Mouse (Mus musculus) hindbrain, embryonic 14.5 days (tissue): ENCODE measurements around the gene Mapk1ip1l. TPM values are rescaled to one million over a fixed set of nuclear protein-coding genes. Genes with fewer than 3 reads are reported as not detected.

Experiments
- ATAC-seq: fragments of 200-750 bp; cut with Nextera tagmentation; 2 replicates; pipeline ENCODE4 v1.8.0; 2017; ENCODE audit warnings: moderate number of reproducible peaks, mild to moderate bottlenecking, moderate TSS enrichment, moderate library complexity; ENCODE audit not compliant: low FRiP score
- DNase-seq: peaks from one replicate; pipeline ENCODE4 v3.0.0-alpha.2; 2015; ENCODE audit warnings: low spot score
- H3K27ac ChIP-seq: fragments of 300-500 bp; sonication (generic); 2 replicates; pipeline ENCODE4 v1.5.1; 2014; ENCODE audit warnings: mild to moderate bottlenecking, moderate library complexity
- H3K27me3 ChIP-seq: fragments of 300-500 bp; sonication (generic); 2 replicates; pipeline ENCODE4 v1.6.1; 2014; ENCODE audit warnings: mild to moderate bottlenecking, low read length, mixed read lengths; ENCODE audit not compliant: control insufficient read depth, insufficient read depth
- H3K36me3 ChIP-seq: fragments of 300-500 bp; sonication (generic); replicated peaks from 2 replicates; pipeline ENCODE4 v1.6.1; 2014; ENCODE audit not compliant: control insufficient read depth, insufficient read depth
- H3K4me1 ChIP-seq: fragments of 300-500 bp; sonication (generic); replicated peaks from 2 replicates; pipeline ENCODE4 v1.6.1; 2014; ENCODE audit warnings: antibody characterized with exemption, low read length, mixed read lengths; ENCODE audit not compliant: control insufficient read depth, insufficient read depth
- H3K4me2 ChIP-seq: fragments of 300-500 bp; sonication (generic); replicated peaks from 2 replicates; pipeline ENCODE4 v1.6.1; 2014; ENCODE audit warnings: mild to moderate bottlenecking, moderate library complexity
- H3K4me3 ChIP-seq: fragments of 300-500 bp; sonication (generic); replicated peaks from 2 replicates; pipeline ENCODE4 v1.5.1; 2014; ENCODE audit warnings: mild to moderate bottlenecking, low read length
- H3K9ac ChIP-seq: fragments of 300-500 bp; sonication (generic); 2 replicates; pipeline ENCODE4 v1.6.1; 2014
- H3K9me3 ChIP-seq: fragments of 300-500 bp; sonication (generic); 2 replicates; pipeline ENCODE4 v1.6.1; 2016; ENCODE audit warnings: low read length; ENCODE audit not compliant: control insufficient read depth
- WGBS: fragments of 180-500 bp; shearing (Covaris S2); extraction: QIAGEN DNeasy Blood & Tissue Kit; methylation state at CpG from one replicate; pipeline ENCODE4 v1.1.7; 2014; 5-methylcytosine and 5-hydroxymethylcytosine counted together
- polyA plus RNA-seq: library from polyadenylated mRNA; unstranded; fragments of >200 nt; fragmentation: Nextera tagmentation; extraction: Ambion mirVana; gene quantifications from 2 replicates; pipeline ENCODE4 v1.2.1, GENCODE M21; 2014

Gene Mapk1ip1l
- polyA plus RNA-seq, 1 experiment from 2014 or later, result 52.0 TPM

DNA sequence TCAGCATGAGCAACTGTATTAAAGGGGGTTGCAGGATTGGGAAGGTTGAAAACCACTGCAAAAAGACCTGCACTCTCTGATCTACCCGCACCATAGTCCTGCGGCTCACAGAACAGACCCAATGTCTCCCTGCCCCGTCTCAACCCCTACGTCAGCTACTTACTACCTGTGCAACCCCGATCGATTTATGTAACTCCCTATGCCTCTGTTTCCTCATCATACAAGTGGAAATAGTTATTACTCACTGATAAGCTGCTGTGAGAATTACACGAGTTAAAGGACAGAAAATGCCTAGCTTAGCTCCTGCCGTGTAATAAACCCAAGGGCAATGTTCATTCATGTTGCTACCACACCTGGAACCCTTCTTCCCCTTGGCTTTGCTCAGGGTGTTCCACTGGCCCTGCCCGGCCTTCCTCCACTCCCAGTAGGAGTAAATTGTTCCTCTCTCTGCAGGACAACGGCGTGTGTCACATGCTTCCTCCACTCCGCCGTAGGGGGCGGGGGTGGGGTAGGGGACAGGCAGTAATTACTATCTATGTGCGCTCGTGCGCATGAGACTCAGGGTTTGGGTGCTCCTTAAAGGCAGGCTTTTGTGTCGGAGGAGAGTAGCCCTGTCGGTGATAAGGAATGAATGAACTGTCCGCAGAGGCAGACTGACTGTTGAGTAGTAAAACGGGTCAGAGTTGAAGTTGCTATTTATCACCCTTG is 66.8 kb downstream of the Mapk1ip1l start:
- peak overlapping the region; percentile 41 for H3K4me2 ChIP-seq
- no peaks in the 10 kb centered on the region for H3K36me3 ChIP-seq
- no peaks in the 10 kb centered on the region for H3K9me3 ChIP-seq
- WGBS, result 39% methylated on average over 21 of the region's 21 CpGs
- 0 out of 2 replicates have a peak, but pooled peaks cover 3% of the 10 kb centered on the region for H3K4me1 ChIP-seq
- DNase-seq (no peak), ATAC-seq (no peak)
- H3K27ac ChIP-seq, result no peak overlapping the region
- no peak overlapping the region for H3K9ac ChIP-seq
- no peak overlapping the region for H3K4me3 ChIP-seq
- H3K27me3 ChIP-seq, result no peaks in the 10 kb centered on the region

DNA sequence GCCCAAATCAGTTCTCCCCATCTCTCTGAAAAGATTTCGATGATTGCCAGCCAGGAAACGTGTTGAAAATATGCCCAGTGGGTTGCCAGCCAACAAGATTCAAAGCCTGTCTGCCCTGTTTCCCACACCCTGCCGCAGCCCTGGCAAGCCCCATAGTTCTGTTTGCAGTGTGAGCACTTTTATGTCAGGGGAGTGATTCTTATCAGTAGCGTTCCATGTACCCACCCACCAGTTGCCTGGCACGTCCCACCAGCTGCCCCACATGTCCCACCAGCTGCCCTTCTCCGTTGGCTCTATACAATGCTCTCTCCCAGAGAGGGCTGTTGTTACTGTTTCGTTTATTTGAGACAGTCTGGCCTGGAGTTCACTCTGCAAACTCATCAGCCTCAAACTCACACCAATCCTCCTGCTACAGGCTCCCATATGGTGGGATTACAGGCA is 68.8 kb downstream of the Mapk1ip1l start:
- WGBS, result 45% methylated on average over 7 of the region's 7 CpGs
- no peak overlapping the region for H3K9ac ChIP-seq
- H3K4me3 ChIP-seq, result no peak overlapping the region
- H3K36me3 ChIP-seq, result no peaks in the 10 kb centered on the region
- DNase-seq, result peak; percentile 56
- ATAC-seq, result peak; percentile 65
- no peaks in the 10 kb centered on the region for H3K9me3 ChIP-seq
- H3K4me2 ChIP-seq, result no peak overlapping the region
- no peaks in the 10 kb centered on the region for H3K27me3 ChIP-seq
- peak overlapping the region; percentile 44; the same call in 1 of the 2 replicates for H3K27ac ChIP-seq
- 0 out of 2 replicates have a peak, but pooled peaks cover 3% of the 10 kb centered on the region for H3K4me1 ChIP-seq

DNA sequence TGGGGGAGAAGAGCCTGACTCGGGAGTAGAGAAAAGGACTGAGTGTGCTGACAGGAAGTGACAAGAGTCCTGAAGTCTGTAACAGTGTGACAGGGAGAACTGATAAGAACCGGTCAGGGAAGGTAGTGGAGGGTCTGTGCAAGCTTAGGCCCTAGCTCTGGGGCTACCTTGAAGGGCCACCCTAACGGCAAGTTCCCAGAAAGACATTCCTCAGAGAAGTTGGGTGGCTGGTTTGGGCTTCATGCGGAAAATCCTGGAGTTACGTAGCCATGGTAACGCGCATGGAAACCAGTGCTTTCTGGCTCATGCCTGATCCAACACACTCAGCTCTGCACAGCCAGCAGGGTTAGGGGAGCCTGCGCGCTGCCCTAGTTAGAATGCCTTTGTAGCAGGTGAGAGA is 69.4 kb downstream of the Mapk1ip1l start, which contains the start of gene Lgals3:
Gene Lgals3, plus strand, starts transcription at position 291 of the 400 bp plus-strand sequence.
- Histone ChIP-seq H3K4me2 (peak within 1 kb of the TSS; percentile 33), H3K36me3 (no peaks in the 10 kb centered on the region), H3K9ac (no peak within 1 kb of the TSS; the same call in 1 of the 2 replicates), H3K9me3 (no peaks in the 10 kb centered on the region), H3K4me3 (no peak within 1 kb of the TSS), H3K27me3 (0 out of 2 replicates have a peak, but pooled peaks cover under 1% of the 10 kb centered on the region), H3K4me1 (0 out of 2 replicates have a peak, but pooled peaks cover 3% of the 10 kb centered on the region), H3K27ac (peak within 1 kb of the TSS; percentile 44)
- WGBS, result 34% methylated on average over 9 of the region's 9 CpGs
- ATAC-seq (peak; percentile 87), DNase-seq (peak; percentile 79)

DNA sequence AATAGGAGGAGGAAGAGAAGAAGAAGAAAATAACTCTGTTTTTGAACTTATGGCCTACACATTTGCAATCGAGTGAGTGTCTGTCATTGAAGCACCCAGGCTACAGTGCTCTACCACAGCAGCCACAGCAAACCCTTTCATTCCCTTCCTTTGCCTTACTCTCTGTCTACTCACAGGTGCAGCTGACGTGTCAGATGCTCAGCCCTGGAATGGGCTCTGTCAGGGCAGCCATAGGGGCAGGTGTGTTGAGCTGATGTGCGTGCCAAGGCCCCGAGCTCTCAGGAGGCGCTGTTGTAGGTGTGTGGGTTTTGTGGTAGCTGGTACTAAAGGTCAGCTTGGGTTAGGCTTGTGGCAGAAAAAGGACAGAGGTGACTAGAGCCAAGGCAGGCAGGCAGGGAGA is 71.7 kb downstream of the Mapk1ip1l start:
- Histone ChIP-seq H3K9ac (no peak overlapping the region), H3K4me1 (peaks cover 10% of the 10 kb centered on the region), H3K27ac (no peak overlapping the region), H3K9me3 (no peaks in the 10 kb centered on the region), H3K27me3 (peaks cover 23% of the 10 kb centered on the region), H3K4me3 (no peak overlapping the region), H3K4me2 (no peak overlapping the region), H3K36me3 (no peaks in the 10 kb centered on the region)
- DNase-seq (no peak), ATAC-seq (no peak)
- 91% methylated on average over 5 of the region's 5 CpGs for WGBS

DNA sequence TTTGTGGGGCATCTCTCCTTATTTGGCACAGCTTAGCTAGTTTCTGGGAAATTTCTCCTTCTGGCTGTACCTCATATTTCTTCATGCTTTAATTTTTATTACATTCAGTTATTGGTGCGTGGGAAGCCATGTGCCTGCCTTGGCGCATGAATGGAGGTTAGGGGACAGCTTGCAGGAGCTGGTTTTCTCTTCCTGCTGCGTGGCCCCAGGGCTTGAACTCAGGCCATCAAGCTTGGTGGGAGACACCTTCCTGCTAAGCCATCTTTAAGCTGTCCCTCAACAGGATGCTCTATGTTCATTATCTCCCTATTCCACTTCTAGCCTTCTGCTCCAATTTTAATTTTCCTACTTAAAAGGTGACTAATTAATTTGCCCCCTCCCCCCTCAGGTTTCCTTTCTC is 72.7 kb downstream of the Mapk1ip1l start:
- Histone ChIP-seq H3K4me1 (peaks cover 8% of the 10 kb centered on the region), H3K4me2 (no peak overlapping the region), H3K9ac (no peak overlapping the region), H3K36me3 (no peaks in the 10 kb centered on the region), H3K27me3 (peaks cover 23% of the 10 kb centered on the region), H3K4me3 (no peak overlapping the region), H3K27ac (no peak overlapping the region), H3K9me3 (no peaks in the 10 kb centered on the region)
- ATAC-seq (no peak), DNase-seq (no peak)
- 86% methylated on average over 3 of the region's 3 CpGs for WGBS

DNA sequence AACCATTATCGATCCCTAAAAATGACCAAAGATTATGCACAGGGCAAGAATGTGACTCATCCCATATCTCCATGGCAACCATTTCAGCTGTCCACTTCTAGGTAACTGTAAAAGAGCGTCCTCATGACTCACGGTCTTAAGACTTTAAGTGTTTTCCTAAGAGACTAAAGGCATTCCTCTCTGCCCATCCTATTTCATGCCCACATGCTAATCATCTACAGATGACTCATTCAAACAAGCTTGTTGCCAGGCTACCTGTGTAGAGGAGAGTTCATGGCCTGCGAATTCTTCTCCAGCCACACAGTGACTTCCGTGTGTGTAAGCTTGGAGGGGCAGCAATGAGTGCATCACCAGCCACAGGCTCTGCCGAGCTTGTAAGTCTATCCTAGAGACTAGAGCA is 73.6 kb downstream of the Mapk1ip1l start:
- no peak for ATAC-seq
- H3K4me1 ChIP-seq, result peaks cover 8% of the 10 kb centered on the region
- H3K9me3 ChIP-seq, result no peaks in the 10 kb centered on the region
- H3K4me2 ChIP-seq, result no peak overlapping the region
- no peak overlapping the region for H3K4me3 ChIP-seq
- no peaks in the 10 kb centered on the region for H3K36me3 ChIP-seq
- DNase-seq, result no peak
- H3K9ac ChIP-seq, result no peak overlapping the region
- WGBS, result 72% methylated on average over 6 of the region's 6 CpGs
- H3K27ac ChIP-seq, result no peak overlapping the region
- H3K27me3 ChIP-seq, result peaks cover 23% of the 10 kb centered on the region

Other genes with a start within 250 kb of the Mapk1ip1l start
- 5.2 and 6.4 TPM in 2 replicates for gene Gch1, start 108.9 kb upstream of the Mapk1ip1l start, polyA plus RNA-seq
- gene Wdhd1, start 21.4 kb upstream of the Mapk1ip1l start, polyA plus RNA-seq, result 15.0 and 15.6 TPM in 2 replicates
- gene Socs4, start 21.3 kb upstream of the Mapk1ip1l start, polyA plus RNA-seq, result 3.6 TPM in 2 replicates
- 2.4 and 3.3 TPM in 2 replicates for gene Lgals3, start 69.5 kb downstream of the Mapk1ip1l start, polyA plus RNA-seq
- gene Dlgap5, start 120.1 kb downstream of the Mapk1ip1l start, polyA plus RNA-seq, result 6.3 and 7.6 TPM in 2 replicates
- gene Fbxo34, start 152.2 kb downstream of the Mapk1ip1l start, polyA plus RNA-seq, result 35.1 and 35.3 TPM in 2 replicates